Mouse (Mus musculus) CH12.LX (cell line): Measurements from ENCODE around the gene Cda. TPM values are rescaled to one million over a fixed set of nuclear protein-coding genes. Genes with fewer than 3 reads are reported as not detected.

Experiments
- DNase-seq: peaks from one replicate; pipeline ENCODE4 v3.0.0-alpha.2; 2013; ENCODE audit errors: extremely low read depth
- H3K27ac ChIP-seq: 2 replicates; pipeline ENCODE4 v1.5.1; 2012; ENCODE audit warnings: low read depth, mild to moderate bottlenecking, control low read depth, moderate library complexity; ENCODE audit not compliant: insufficient read depth
- H3K27me3 ChIP-seq: replicated peaks from 2 replicates; pipeline ENCODE3; 2012; ENCODE audit warnings: inconsistent platforms
- H3K36me3 ChIP-seq, 2 experiments: replicated peaks in 1 of 2; 2 replicates each; pipeline versions ENCODE3 to v1.6.1; 2012; ENCODE audit warnings: inconsistent platforms in 1 of 2, low read length in 1 of 2, mild to moderate bottlenecking in 1 of 2, mixed read lengths in 1 of 2, moderate library complexity in 1 of 2; ENCODE audit not compliant: control insufficient read depth in 1 of 2, insufficient read depth in 1 of 2
- H3K4me1 ChIP-seq, 2 experiments: 2 replicates each; pipeline ENCODE4 v1.6.1; 2012; ENCODE audit warnings: inconsistent platforms in 1 of 2, moderate library complexity in 1 of 2; ENCODE audit not compliant: insufficient read depth in 2 of 2, control insufficient read depth in 1 of 2
- H3K4me2 ChIP-seq: 2 replicates; pipeline ENCODE4 v1.6.1; 2012; ENCODE audit warnings: low read depth, mild to moderate bottlenecking, control low read depth; ENCODE audit not compliant: poor library complexity, insufficient read depth, severe bottlenecking
- H3K4me3 ChIP-seq, 3 experiments: fragments of 150-350 bp in 1 of 3; sonication (generic) in 1 of 3; replicated peaks in 1 of 3; 2 replicates each; pipeline versions ENCODE3 to v1.5.1; 2011 to 2012; ENCODE audit warnings: low read depth in 2 of 3, low read length in 2 of 3, mild to moderate bottlenecking in 2 of 3, moderate library complexity in 2 of 3, control low read depth in 1 of 3, improper control_type of control experiment in 1 of 3, inconsistent platforms in 1 of 3, mixed read lengths in 1 of 3; ENCODE audit not compliant: poor library complexity in 1 of 3
- H3K79me2 ChIP-seq: replicated peaks from 2 replicates; pipeline ENCODE4 v1.6.1; 2012; ENCODE audit warnings: mild to moderate bottlenecking, moderate library complexity; ENCODE audit not compliant: control insufficient read depth, poor library complexity, insufficient read depth, severe bottlenecking; ENCODE audit errors: extremely low read depth
- H3K9ac ChIP-seq: 2 replicates; pipeline ENCODE4 v1.6.1; 2012; ENCODE audit warnings: low read depth, mild to moderate bottlenecking, control low read depth, moderate library complexity; ENCODE audit not compliant: insufficient read depth
- H3K9me3 ChIP-seq: replicated peaks from 2 replicates; pipeline ENCODE3; 2012; ENCODE audit warnings: low read length, inconsistent platforms, mixed read lengths
- CHD1 ChIP-seq: IDR thresholded peaks from 2 replicates; pipeline ENCODE4 v1.6.1; 2012; ENCODE audit warnings: low read depth, low read length, improper control_type of control experiment, inconsistent platforms
- CHD2 ChIP-seq: IDR thresholded peaks from 2 replicates; pipeline ENCODE4 v1.6.1; 2011; ENCODE audit warnings: low read length, improper control_type of control experiment
- ELF1 ChIP-seq: IDR thresholded peaks from 2 replicates; pipeline ENCODE4 v1.6.1; 2014; ENCODE audit warnings: low read depth, mild to moderate bottlenecking, inconsistent platforms, low read length, improper control_type of control experiment
- GABPA ChIP-seq: IDR thresholded peaks from 2 replicates; pipeline ENCODE4 v1.6.1; 2012; ENCODE audit warnings: low read depth, low read length, improper control_type of control experiment, inconsistent platforms; ENCODE audit not compliant: insufficient replicate concordance
- IRF4 ChIP-seq: IDR thresholded peaks from 2 replicates; pipeline ENCODE4 v1.6.1; 2014; ENCODE audit warnings: low read depth, mild to moderate bottlenecking, inconsistent platforms, low read length, improper control_type of control experiment
- JUN ChIP-seq: IDR thresholded peaks from 2 replicates; pipeline ENCODE4 v1.6.1; 2011; ENCODE audit warnings: low read depth, mild to moderate bottlenecking, low read length, improper control_type of control experiment, moderate library complexity; ENCODE audit not compliant: insufficient read depth
- KAT2A ChIP-seq: IDR thresholded peaks from 2 replicates; pipeline ENCODE4 v1.6.1; 2012; ENCODE audit warnings: low read length, improper control_type of control experiment, inconsistent platforms; ENCODE audit not compliant: insufficient replicate concordance
- MAFK ChIP-seq: IDR thresholded peaks from 2 replicates; pipeline ENCODE4 v1.6.1; 2011; ENCODE audit warnings: low read length, improper control_type of control experiment; ENCODE audit not compliant: insufficient replicate concordance
- MAZ ChIP-seq: IDR thresholded peaks from 2 replicates; pipeline ENCODE4 v1.6.1; 2012; ENCODE audit warnings: low read depth, mild to moderate bottlenecking, inconsistent platforms, low read length, improper control_type of control experiment, moderate library complexity
- MEF2A ChIP-seq: IDR thresholded peaks from 2 replicates; pipeline ENCODE4 v1.6.1; 2014; ENCODE audit warnings: low read depth, mild to moderate bottlenecking, inconsistent platforms, low read length, improper control_type of control experiment, borderline replicate concordance
- MXI1 ChIP-seq: IDR thresholded peaks from 2 replicates; pipeline ENCODE4 v1.6.1; 2011; ENCODE audit warnings: mild to moderate bottlenecking, low read depth, low read length, improper control_type of control experiment
- MYC ChIP-seq: IDR thresholded peaks from 2 replicates; pipeline ENCODE4 v1.6.1; 2011; ENCODE audit warnings: low read depth, mild to moderate bottlenecking, improper control_type of control experiment, low read length
- PAX5 ChIP-seq: IDR thresholded peaks from 2 replicates; pipeline ENCODE4 v1.6.1; 2012; ENCODE audit warnings: low read length, inconsistent platforms, mixed read lengths
- POLR2A ChIP-seq: IDR thresholded peaks from 2 replicates; pipeline ENCODE4 v1.6.1; 2011; ENCODE audit warnings: low read depth, mild to moderate bottlenecking, improper control_type of control experiment, low read length
- POLR2AphosphoS2 ChIP-seq: IDR thresholded peaks from 2 replicates; pipeline ENCODE4 v1.6.1; 2011; ENCODE audit warnings: low read depth, low read length, improper control_type of control experiment
- RAD21 ChIP-seq: IDR thresholded peaks from 2 replicates; pipeline ENCODE4 v1.6.1; 2011; ENCODE audit warnings: low read depth, mild to moderate bottlenecking, low read length, improper control_type of control experiment, moderate library complexity
- RCOR1 ChIP-seq: conservative IDR thresholded peaks from 2 replicates; pipeline ENCODE4 v1.6.1; 2012; ENCODE audit warnings: low read depth, mild to moderate bottlenecking, inconsistent platforms, low read length, improper control_type of control experiment
- SIN3A ChIP-seq: IDR thresholded peaks from 2 replicates; pipeline ENCODE4 v1.6.1; 2012; ENCODE audit warnings: low read length, improper control_type of control experiment, inconsistent platforms
- SMC3 ChIP-seq: IDR thresholded peaks from 2 replicates; pipeline ENCODE4 v1.6.1; 2011; ENCODE audit warnings: low read depth, low read length, improper control_type of control experiment
- TCF12 ChIP-seq: IDR thresholded peaks from 2 replicates; pipeline ENCODE4 v1.6.1; 2014; ENCODE audit warnings: low read depth, mild to moderate bottlenecking, inconsistent platforms, low read length, improper control_type of control experiment
- UBTF ChIP-seq: IDR thresholded peaks from 2 replicates; pipeline ENCODE4 v1.6.1; 2012; ENCODE audit warnings: low read depth, mild to moderate bottlenecking, inconsistent platforms, low read length, improper control_type of control experiment, moderate library complexity
- USF1 ChIP-seq: IDR thresholded peaks from 2 replicates; pipeline ENCODE4 v1.6.1; 2014; ENCODE audit warnings: low read depth, mild to moderate bottlenecking, inconsistent platforms, low read length, improper control_type of control experiment
- ZC3H11A ChIP-seq: IDR thresholded peaks from 2 replicates; pipeline ENCODE4 v1.6.1; 2012; ENCODE audit warnings: low read depth, mild to moderate bottlenecking, inconsistent platforms, low read length, improper control_type of control experiment
- ZKSCAN1 ChIP-seq: IDR thresholded peaks from 2 replicates; pipeline ENCODE4 v1.6.1; 2012; ENCODE audit warnings: low read depth, inconsistent platforms, low read length, improper control_type of control experiment, borderline replicate concordance
- dilution Hi-C: fragments of 300-500 bp; cut with MboI; formaldehyde crosslinking; loops from 2 replicates; pipeline ENCODE4 v1.14.3; 2020; ENCODE audit warnings: low sequenced_read_pairs; ENCODE audit not compliant: extremely low pct_unique_long_range_greater_than_20kb, extremely low pct_ligation_motif_present
- in situ Hi-C: fragments of 300-500 bp; cut with MboI; formaldehyde crosslinking; loops from 3 replicates; pipeline ENCODE4 v1.14.3; 2019; ENCODE audit warnings: low sequenced_read_pairs, low pct_ligation_motif_present, low pct_unique_long_range_greater_than_20kb, mixed read lengths
- polyA plus RNA-seq: library from polyadenylated mRNA; unstranded; fragments of >175 nt; gene quantifications from 2 replicates; pipeline ENCODE4 v1.2.1, GENCODE M21; 2012; ENCODE audit warnings: low read depth; ENCODE audit not compliant: insufficient read length
- total RNA-seq, 2 experiments: library from RNA; depleted of rRNA; stranded (reverse); fragments of 300-350 nt in 1 of 2; fragments of >200 nt in 1 of 2; gene quantifications; 2 replicates each; pipeline ENCODE4 v1.2.3; 2012 to 2014

The Cda gene
- total and polyA plus RNA-seq, 3 experiments, result not detected

GRCm38 (mm10) chr4:138313021-138313420, 54.8 kb downstream of the Cda start:
- in situ Hi-C loops, result loop anchor here (25.0 kb wide), 1 partner anchor 351 kb away; no protein-coding TSS in a partner anchor
- no peaks in the 10 kb centered on the region for H3K4me1 ChIP-seq
- H3K79me2 ChIP-seq, result no peaks in the 10 kb centered on the region
- H3K27ac ChIP-seq, result no peak overlapping the region
- no peak overlapping the region for H3K9ac ChIP-seq
- H3K27me3 ChIP-seq, result no peaks in the 10 kb centered on the region
- H3K4me2 ChIP-seq, result no peak overlapping the region
- H3K4me3 ChIP-seq, result no peak overlapping the region
- dilution Hi-C loops, result no loop called here
- peaks cover 53 to 91% of the 10 kb centered on the region in 2 experiments for H3K36me3 ChIP-seq
- peaks cover 2% of the 10 kb centered on the region for H3K9me3 ChIP-seq
- DNase-seq, result no peak
- TF ChIP-seq TCF12 (no peak), MAZ (no peak), RCOR1 (no peak), MXI1 (no peak), KAT2A (no peak), ZC3H11A (no peak), USF1 (no peak), CHD1 (no peak), RAD21 (no peak), MYC (no peak), ZKSCAN1 (no peak), MEF2A (no peak), UBTF (no peak), ELF1 (no peak), CHD2 (no peak), SMC3 (no peak), JUN (no peak), PAX5 (no peak), MAFK (no peak)
- TF ChIP-seq, all 38 proteins: peak for 0

GRCm38 (mm10) chr4:138312105-138312504, 55.7 kb downstream of the Cda start:
- in situ Hi-C loops, result loop anchor here (25.0 kb wide), 1 partner anchor 350 kb away; no protein-coding TSS in a partner anchor

More at GRCm38 (mm10) chr4:138312105-138312504, 55.7 kb downstream of the Cda start:
- H3K27ac ChIP-seq, result no peak overlapping the region
- dilution Hi-C loops, result no loop called here
- H3K4me1 ChIP-seq, result peaks cover 0 to 5% of the 10 kb centered on the region in 2 experiments; a peak in 1 of 4 replicates
- H3K4me2 ChIP-seq, result no peak overlapping the region
- no peak overlapping the region for H3K4me3 ChIP-seq
- peaks cover 63 to 93% of the 10 kb centered on the region in 2 experiments for H3K36me3 ChIP-seq
- no peak overlapping the region for H3K9ac ChIP-seq
- TF ChIP-seq GABPA (no peak), MYC (no peak), MEF2A (no peak), IRF4 (no peak), ZKSCAN1 (no peak), SMC3 (no peak), MXI1 (no peak), MAFK (no peak), SIN3A (no peak), POLR2A (no peak), POLR2AphosphoS2 (no peak)
- H3K9me3 ChIP-seq, result peaks cover 2% of the 10 kb centered on the region
- H3K79me2 ChIP-seq, result 0 out of 2 replicates have a peak, but pooled peaks cover under 1% of the 10 kb centered on the region
- DNase-seq, result no peak
- H3K27me3 ChIP-seq, result no peaks in the 10 kb centered on the region
